Mouse (Mus musculus) liver, embryonic 12.5 days (tissue): Measurements from ENCODE around the gene Rsph3b. TPM values are rescaled to one million over a fixed set of nuclear protein-coding genes. Genes with fewer than 3 reads are reported as not detected.
"Not testable (repeated sequence)": the region's sequence is repeated elsewhere in the genome, so short reads cannot be mapped to it uniquely, and the experiment has no call there.

Source experiments
- ATAC-seq: fragments of 200-750 bp; cut with Nextera tagmentation; 2 replicates; pipeline ENCODE4 v1.8.0; 2017; ENCODE audit warnings: moderate number of reproducible peaks, mild to moderate bottlenecking, moderate library complexity
- H3K27ac ChIP-seq: fragments of 300-500 bp; sonication (generic); 2 replicates; pipeline ENCODE4 v1.5.1; 2016; ENCODE audit warnings: mild to moderate bottlenecking
- H3K27me3 ChIP-seq: fragments of 300-500 bp; sonication (generic); replicated peaks from 2 replicates; pipeline ENCODE4 v1.6.1; 2016; ENCODE audit warnings: mild to moderate bottlenecking, moderate library complexity
- H3K36me3 ChIP-seq: fragments of 300-500 bp; sonication (generic); 2 replicates; pipeline ENCODE4 v1.6.1; 2016; ENCODE audit warnings: mild to moderate bottlenecking, moderate library complexity
- H3K4me1 ChIP-seq: fragments of 300-500 bp; sonication (generic); 2 replicates; pipeline ENCODE4 v1.6.1; 2016
- H3K4me2 ChIP-seq: fragments of 300-500 bp; sonication (generic); 2 replicates; pipeline ENCODE4 v1.6.1; 2016; ENCODE audit warnings: mild to moderate bottlenecking, moderate library complexity
- H3K4me3 ChIP-seq: fragments of 300-500 bp; sonication (generic); 2 replicates; pipeline ENCODE4 v1.5.1; 2016; ENCODE audit warnings: mild to moderate bottlenecking, moderate library complexity
- H3K9ac ChIP-seq: fragments of 300-500 bp; sonication (generic); 2 replicates; pipeline ENCODE4 v1.6.1; 2016; ENCODE audit warnings: mild to moderate bottlenecking, moderate library complexity
- H3K9me3 ChIP-seq: fragments of 300-500 bp; sonication (generic); replicated peaks from 2 replicates; pipeline ENCODE4 v1.6.1; 2016; ENCODE audit warnings: mild to moderate bottlenecking, moderate library complexity
- WGBS: fragments of 180-500 bp; shearing (Covaris S2); methylation state at CpG from one replicate; pipeline ENCODE4 v1.1.7; 2016; ENCODE audit not compliant: insufficient replicate concordance; 5-methylcytosine and 5-hydroxymethylcytosine counted together
- polyA plus RNA-seq: library from polyadenylated mRNA; unstranded; fragments of >200 nt; fragmentation: Nextera tagmentation; extraction: Ambion mirVana; gene quantifications from 2 replicates; pipeline ENCODE4 v1.2.1, GENCODE M21; 2016

Rsph3b gene
- polyA plus RNA-seq, 1 experiment from 2014 or later = 18.0 TPM

DNA sequence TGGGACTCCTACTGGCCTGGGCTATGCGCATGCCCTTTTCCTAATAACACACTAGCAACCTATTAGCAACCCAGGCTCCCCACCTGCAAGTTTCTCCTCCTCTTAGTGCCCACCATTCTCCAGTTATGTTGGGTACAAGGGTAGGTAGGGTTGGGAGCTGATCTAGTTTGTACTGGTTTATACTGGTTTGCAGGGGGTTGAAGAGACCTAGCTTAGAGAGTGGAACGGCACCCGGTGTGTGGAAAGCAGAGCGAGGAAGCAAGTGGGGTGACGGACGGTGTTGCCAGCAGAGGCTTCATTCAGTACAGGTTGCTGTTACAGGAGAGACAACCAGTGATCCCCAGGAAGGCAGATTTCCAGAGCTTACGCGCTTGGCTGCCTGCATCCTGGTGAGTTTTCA is 21.9 kb upstream of the Rsph3b start, which contains the start of gene Rnaset2b:
Gene Rnaset2b, plus strand, starts transcription at position 301 of the 400 bp plus-strand sequence.
- ATAC-seq, H3K4me3 ChIP-seq, H3K27ac ChIP-seq, H3K9ac ChIP-seq, H3K4me2 ChIP-seq, H3K27me3 ChIP-seq, H3K9me3 ChIP-seq, H3K4me1 ChIP-seq, H3K36me3 ChIP-seq: not testable (repeated sequence)
- WGBS = 88% methylated on average over 1 of the region's 8 CpGs

DNA sequence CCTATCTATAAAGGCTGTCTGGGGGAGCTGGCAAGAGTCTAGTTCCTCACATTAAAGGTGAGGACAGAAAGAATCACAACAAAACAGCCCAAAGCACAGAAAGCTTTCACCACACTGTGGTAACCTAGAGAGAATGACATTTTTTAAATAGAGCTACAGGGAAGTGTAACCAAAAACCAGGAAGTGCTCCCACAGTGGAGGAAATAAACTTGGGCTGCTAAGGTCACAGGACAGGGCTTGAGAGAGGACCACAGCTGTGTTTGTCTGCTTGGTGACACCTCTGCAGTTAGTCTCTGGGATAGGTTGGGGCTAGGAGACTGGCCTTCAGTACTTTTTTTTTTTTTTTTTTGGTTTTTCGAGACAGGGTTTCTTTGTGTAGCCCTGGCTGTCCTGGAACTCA is 19.2 kb upstream of the Rsph3b start:
- 17% methylated on average over 1 of the region's 1 CpGs for WGBS
- not testable (repeated sequence) for H3K36me3 ChIP-seq, H3K27ac ChIP-seq, ATAC-seq, H3K4me3 ChIP-seq, H3K27me3 ChIP-seq, H3K4me1 ChIP-seq, H3K4me2 ChIP-seq, H3K9me3 ChIP-seq, H3K9ac ChIP-seq

DNA sequence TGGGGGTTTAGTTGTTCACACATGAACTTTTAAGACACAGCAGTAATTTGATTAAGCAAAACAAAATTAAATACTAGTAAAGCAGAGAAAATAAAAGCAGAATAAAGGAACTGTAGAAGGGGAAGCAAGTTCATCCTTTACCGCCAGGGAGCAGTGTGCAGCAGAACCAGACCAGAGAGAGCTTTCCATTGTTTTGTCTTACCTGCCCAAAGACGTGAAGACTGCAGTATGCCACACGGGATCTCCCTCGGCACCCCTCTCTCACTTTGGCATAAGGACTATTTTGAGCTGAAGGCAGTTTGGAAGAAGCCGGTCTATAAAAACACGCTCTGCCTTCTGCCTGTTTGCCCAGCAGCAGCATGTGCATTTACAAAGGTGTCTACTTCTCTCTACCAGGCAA is 16.9 kb upstream of the Rsph3b start:
- not testable (repeated sequence) for H3K27ac ChIP-seq, H3K4me3 ChIP-seq, H3K36me3 ChIP-seq, H3K27me3 ChIP-seq, H3K4me1 ChIP-seq, H3K9me3 ChIP-seq, H3K4me2 ChIP-seq, ATAC-seq, H3K9ac ChIP-seq
- 12% methylated on average over 6 of the region's 6 CpGs for WGBS

DNA sequence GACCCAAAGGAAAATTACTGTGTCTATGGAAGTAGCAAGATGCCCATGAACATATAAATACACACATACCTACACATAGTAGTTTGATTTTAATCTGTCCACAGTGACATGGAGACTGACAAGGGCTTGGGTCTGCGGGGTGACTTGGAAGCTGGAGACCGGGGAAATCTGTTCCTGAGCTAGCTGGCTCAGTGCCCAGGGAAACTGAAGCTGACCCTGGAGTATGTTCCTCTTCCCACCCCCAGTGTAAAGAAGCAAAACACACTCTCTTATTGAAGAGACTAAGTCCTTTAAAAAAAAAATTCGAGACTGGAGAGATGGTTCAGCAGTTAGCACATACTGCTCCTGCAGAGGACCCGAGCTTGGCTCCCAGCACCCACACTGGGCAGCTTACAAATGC is 14.5 kb upstream of the Rsph3b start:
- not testable (repeated sequence) for H3K36me3 ChIP-seq, H3K4me2 ChIP-seq, H3K27me3 ChIP-seq, H3K4me3 ChIP-seq, H3K27ac ChIP-seq, H3K9ac ChIP-seq, H3K4me1 ChIP-seq, H3K9me3 ChIP-seq, ATAC-seq
- 69% methylated on average over 4 of the region's 4 CpGs for WGBS

DNA sequence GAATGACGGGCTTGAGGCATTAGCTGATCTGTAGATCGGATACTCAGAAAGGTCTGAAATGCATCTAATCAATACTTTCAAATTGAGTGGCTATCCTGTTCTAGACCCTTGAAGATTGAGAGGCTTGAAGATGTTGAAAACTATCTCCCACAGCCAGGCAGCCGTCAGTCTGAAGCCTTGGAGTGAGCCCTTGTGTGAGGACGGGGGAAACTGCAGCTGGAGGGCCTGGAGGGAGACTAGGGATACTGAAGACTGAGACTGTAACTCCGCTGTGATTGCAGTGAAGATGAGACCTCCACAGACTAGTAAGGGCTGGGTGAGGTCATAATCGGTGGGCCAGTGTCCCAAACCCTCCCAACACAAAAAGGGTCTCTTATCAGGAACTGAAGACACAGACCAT is 13.9 kb upstream of the Rsph3b start:
- not testable (repeated sequence) for H3K27ac ChIP-seq, H3K36me3 ChIP-seq, ATAC-seq, H3K4me2 ChIP-seq, H3K4me1 ChIP-seq, H3K9me3 ChIP-seq, H3K9ac ChIP-seq, H3K4me3 ChIP-seq, H3K27me3 ChIP-seq
- WGBS = 41% methylated on average over 4 of the region's 6 CpGs

DNA sequence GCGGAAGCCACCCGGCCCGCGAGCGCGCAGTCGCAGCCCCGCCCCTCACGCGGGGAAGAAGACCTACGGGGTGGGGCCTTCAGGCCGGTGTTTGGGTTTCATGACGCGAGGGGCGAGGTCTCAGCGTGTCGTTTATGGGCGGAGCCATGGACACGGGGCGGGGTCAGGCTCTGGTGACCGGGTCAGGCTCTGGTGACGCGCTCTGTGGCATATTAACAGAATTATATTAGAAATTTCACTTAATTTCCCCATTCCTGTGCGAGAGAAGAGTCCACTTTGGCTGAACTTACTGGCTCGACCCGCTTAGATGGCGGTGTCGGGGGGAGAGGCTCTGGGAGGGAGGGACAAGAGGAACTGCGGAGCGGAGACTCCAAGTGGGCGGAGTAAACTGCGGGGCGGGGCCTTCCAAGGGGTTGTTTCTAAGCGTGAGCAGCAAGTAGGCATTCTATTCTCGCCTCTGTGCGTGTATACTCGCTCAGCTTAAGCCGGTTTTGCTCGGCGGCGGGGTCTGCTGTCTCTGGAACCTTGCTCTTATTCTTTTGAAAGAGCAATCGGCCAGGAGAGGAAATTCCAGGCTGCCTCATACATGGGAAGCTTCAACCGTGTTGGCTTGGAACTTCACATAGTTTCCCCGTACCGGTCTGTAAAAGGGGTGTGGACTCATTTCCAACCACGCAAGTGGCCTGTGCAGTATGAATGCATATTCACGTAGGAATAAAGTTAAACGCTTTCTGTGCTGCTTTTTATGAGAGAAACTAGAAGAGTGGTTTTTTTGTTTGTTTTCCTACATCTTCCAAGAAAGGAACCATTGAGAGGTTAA is 12.9 kb upstream of the Rsph3b start:
- H3K4me1 ChIP-seq, H3K36me3 ChIP-seq, H3K9ac ChIP-seq, H3K27me3 ChIP-seq, H3K9me3 ChIP-seq, H3K27ac ChIP-seq: not testable (repeated sequence)
- peak overlapping the region; percentile 65 for H3K4me3 ChIP-seq
- peak overlapping the region; percentile 57 for H3K4me2 ChIP-seq
- under 1% methylated on average over 20 of the region's 48 CpGs for WGBS
- ATAC-seq = peak; percentile 97

DNA sequence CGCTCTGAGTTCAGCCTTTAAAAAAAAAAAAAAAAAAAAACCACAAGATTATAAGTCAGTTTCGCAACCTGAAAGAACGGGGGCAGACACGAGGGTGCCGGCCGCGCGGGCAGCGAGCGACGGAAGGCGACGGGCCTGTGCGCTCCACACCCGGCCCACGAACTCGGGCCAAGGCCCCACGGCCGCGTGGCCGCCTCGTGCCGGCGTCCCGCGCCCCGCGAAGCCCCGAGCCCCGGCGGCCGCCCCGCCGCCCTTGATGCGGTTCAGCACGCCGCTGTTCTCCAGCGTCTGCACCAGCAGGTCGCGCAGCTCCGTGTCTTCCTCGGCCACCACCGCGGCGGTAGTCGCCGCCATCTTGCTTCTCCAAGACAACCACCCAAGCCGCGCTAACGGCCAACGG is 12.3 kb upstream of the Rsph3b start, which contains the start of gene Tagap1:
Gene Tagap1, minus strand, starts transcription at position 381 of the 400 bp plus-strand sequence.
- H3K4me1 ChIP-seq, H3K27me3 ChIP-seq, H3K36me3 ChIP-seq, H3K9me3 ChIP-seq, ATAC-seq: not testable (repeated sequence)
- Histone ChIP-seq H3K27ac (peak within 1 kb of the TSS; percentile 70), H3K4me2 (peak within 1 kb of the TSS; percentile 61), H3K9ac (peak within 1 kb of the TSS; percentile 79), H3K4me3 (peak within 1 kb of the TSS; percentile 65)
- WGBS = 0% methylated on average over 36 of the region's 51 CpGs

DNA sequence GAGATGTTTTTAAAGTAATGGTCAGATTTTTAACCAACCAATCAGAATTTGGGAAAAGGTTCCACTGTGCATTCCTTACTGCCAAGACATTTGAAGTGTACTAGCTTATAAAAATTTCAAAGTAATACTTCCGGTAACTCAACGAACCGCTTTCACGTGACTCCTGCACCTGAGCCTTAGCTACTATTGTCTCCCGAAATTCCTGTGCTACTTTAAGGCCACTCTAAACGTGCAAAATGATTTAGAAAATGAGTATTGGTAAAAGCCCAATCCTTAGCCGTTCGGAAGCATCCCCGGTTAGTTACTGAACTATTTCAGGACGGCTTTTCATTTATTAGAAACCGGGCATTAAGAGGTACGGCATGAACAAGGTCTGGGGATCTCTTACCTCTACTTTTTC is 11.9 kb upstream of the Rsph3b start:
- not testable (repeated sequence) for H3K27ac ChIP-seq, H3K4me1 ChIP-seq, H3K9me3 ChIP-seq, H3K36me3 ChIP-seq, ATAC-seq, H3K27me3 ChIP-seq
- Histone ChIP-seq H3K4me3 (peak overlapping the region; percentile 65), H3K4me2 (peak overlapping the region; percentile 61), H3K9ac (peak overlapping the region; percentile 79)
- under 1% methylated on average over 12 of the region's 12 CpGs for WGBS

DNA sequence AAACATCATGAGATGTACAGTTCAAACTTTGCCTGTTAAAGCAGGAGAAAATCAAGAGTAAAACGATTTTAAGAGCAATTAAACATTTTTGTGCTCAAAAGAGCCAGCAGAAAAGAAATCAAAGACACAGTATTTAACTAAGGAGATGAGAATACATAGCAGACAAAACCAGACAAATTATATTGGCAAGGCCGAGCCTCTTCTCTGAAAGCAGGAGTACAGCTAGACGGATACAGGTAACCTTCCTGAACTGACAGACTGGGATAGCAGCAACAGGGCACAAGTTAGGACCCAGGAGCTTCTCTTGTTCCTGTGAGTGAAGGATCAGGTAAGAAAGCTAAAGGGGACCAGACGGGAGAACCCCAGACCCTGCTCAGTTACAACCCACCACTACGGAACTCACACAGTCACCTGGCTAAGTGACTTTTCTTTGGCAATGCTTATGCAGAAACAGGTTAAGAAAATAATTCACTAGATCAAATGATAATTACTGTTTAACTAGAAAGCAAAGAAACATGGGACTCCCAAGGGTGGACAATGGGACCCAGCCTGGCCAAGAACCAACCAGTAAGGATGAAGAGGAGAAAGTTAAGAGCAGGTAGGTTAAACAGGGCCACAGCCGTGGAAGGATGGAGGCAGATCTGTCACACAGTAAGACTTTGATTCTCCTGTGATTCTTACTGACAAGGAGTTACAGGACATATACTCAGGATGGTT is 11.2 kb upstream of the Rsph3b start:
- not testable (repeated sequence) for ATAC-seq, H3K27ac ChIP-seq, H3K36me3 ChIP-seq, H3K4me1 ChIP-seq, H3K9me3 ChIP-seq, H3K27me3 ChIP-seq
- peak overlapping the region; percentile 79; the same call in 1 of the 2 replicates for H3K9ac ChIP-seq
- peak overlapping the region; percentile 65 for H3K4me3 ChIP-seq
- H3K4me2 ChIP-seq = peak overlapping the region; percentile 61
- WGBS = 62% methylated on average over 5 of the region's 6 CpGs

DNA sequence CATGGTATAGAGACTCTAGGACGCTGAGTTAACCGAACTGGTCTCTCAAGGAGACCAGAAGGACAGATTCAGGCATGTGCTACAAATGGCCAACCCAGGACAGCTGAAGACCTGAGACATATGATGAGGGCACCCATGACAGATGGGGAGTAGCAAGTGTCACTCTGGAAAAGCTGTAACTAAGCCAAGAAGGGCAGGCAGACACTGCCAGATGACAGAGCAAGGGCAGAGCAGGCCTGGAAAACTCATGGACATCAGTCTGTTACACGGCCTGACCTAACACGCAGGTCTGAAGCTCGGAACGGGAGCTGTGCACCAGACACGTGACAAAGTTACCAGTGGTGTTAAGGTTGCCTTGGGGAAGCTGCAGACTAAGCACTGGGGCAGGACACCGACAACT is 10.4 kb upstream of the Rsph3b start:
- 0 out of 2 replicates have a peak overlapping the region, but pooled peaks have one; percentile 8 for H3K4me2 ChIP-seq
- H3K4me1 ChIP-seq, ATAC-seq, H3K27ac ChIP-seq, H3K9ac ChIP-seq, H3K27me3 ChIP-seq, H3K4me3 ChIP-seq, H3K36me3 ChIP-seq, H3K9me3 ChIP-seq: not testable (repeated sequence)
- WGBS = 86% methylated on average over 7 of the region's 8 CpGs

DNA sequence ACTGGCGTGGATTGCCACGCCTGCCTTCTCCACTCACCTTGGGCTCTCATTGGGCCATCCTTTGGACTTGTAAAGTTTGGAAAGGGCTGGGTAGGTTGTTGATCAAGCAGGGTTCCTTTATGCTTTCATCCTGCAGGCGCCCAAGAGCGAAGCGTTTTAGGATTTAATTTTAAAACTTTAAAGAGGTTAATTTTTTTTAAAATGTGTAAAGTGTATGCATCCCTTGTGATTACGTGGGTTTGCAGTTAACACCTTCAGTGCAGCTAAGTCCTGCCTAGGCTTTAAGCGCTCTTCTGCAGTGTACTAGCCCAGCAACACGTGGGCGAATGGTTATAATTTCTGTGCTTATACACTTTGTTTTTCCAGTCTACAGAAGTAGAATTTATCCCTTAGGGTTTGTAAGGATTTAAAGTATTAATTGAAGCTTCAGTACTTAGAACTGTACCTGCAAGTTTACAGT is 317 bp upstream of the Rsph3b start:
- not testable (repeated sequence) for H3K9me3 ChIP-seq, H3K36me3 ChIP-seq, H3K27me3 ChIP-seq, H3K4me1 ChIP-seq
- H3K27ac ChIP-seq = peak overlapping the region; percentile 78
- peak overlapping the region; percentile 82 for H3K4me2 ChIP-seq
- H3K9ac ChIP-seq = peak overlapping the region; percentile 72
- peak; percentile 10; the same call in 1 of the 2 replicates for ATAC-seq
- 11% methylated on average over 9 of the region's 9 CpGs for WGBS
- peak overlapping the region; percentile 68 for H3K4me3 ChIP-seq

DNA sequence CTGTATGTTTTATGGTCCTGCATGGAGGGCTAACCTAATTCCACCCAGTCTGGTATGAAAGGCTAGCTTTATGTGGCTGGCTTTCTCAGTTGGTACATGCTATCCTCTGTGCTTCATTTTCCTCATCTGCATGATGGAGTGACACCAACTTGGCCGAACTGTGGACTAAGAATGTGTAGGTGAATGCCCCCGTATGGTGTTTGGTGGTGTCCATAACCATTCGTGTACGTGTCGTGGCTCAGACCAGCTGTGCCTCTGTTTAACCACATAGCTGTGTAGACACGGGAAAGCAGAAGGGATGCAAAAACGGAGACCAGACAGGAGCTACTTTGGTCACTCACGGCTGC is 872 bp downstream of the Rsph3b start:
- no CpG with 5 or more reads among the region's 8 CpGs for WGBS
- ATAC-seq, H3K9ac ChIP-seq: not testable (repeated sequence)

More for the DNA sequence above, 872 bp downstream of the Rsph3b start:
- H3K27ac ChIP-seq, H3K9me3 ChIP-seq, H3K27me3 ChIP-seq, H3K36me3 ChIP-seq, H3K4me1 ChIP-seq: not testable (repeated sequence)
- peak overlapping the region; percentile 82 for H3K4me2 ChIP-seq
- H3K4me3 ChIP-seq = peak overlapping the region; percentile 68
